Mouse (Mus musculus) heart, embryonic 12.5 days (tissue): ENCODE data around the gene Kdelc2. TPM values are rescaled to one million over a fixed set of nuclear protein-coding genes. Genes with fewer than 3 reads are reported as not detected.

Experiments used
- ATAC-seq: fragments of 200-750 bp; cut with Nextera tagmentation; 2 replicates; pipeline ENCODE4 v1.8.0; 2017; ENCODE audit warnings: moderate TSS enrichment, moderate library complexity; ENCODE audit not compliant: insufficient number of reproducible peaks, low FRiP score
- H3K27ac ChIP-seq: fragments of 300-500 bp; sonication (generic); 2 replicates; pipeline ENCODE4 v1.5.1; 2016; ENCODE audit warnings: mild to moderate bottlenecking, moderate library complexity; ENCODE audit not compliant: poor library complexity, severe bottlenecking
- H3K27me3 ChIP-seq: fragments of 300-500 bp; sonication (generic); replicated peaks from 2 replicates; pipeline ENCODE4 v1.6.1; 2016; ENCODE audit warnings: mild to moderate bottlenecking, moderate library complexity
- H3K36me3 ChIP-seq: fragments of 300-500 bp; sonication (generic); 2 replicates; pipeline ENCODE4 v1.6.1; 2016; ENCODE audit warnings: mild to moderate bottlenecking, moderate library complexity
- H3K4me1 ChIP-seq: fragments of 300-500 bp; sonication (generic); replicated peaks from 2 replicates; pipeline ENCODE4 v1.6.1; 2016; ENCODE audit warnings: mild to moderate bottlenecking
- H3K4me2 ChIP-seq: fragments of 300-500 bp; sonication (generic); 2 replicates; pipeline ENCODE4 v1.6.1; 2016; ENCODE audit warnings: mild to moderate bottlenecking, moderate library complexity
- H3K4me3 ChIP-seq: fragments of 300-500 bp; sonication (generic); 2 replicates; pipeline ENCODE4 v1.5.1; 2016; ENCODE audit warnings: mild to moderate bottlenecking
- H3K9ac ChIP-seq: fragments of 300-500 bp; sonication (generic); 2 replicates; pipeline ENCODE4 v1.6.1; 2016; ENCODE audit warnings: mild to moderate bottlenecking, moderate library complexity
- H3K9me3 ChIP-seq: fragments of 300-500 bp; sonication (generic); replicated peaks from 2 replicates; pipeline ENCODE4 v1.6.1; 2016; ENCODE audit warnings: mild to moderate bottlenecking, moderate library complexity
- WGBS: fragments of 180-500 bp; shearing (Covaris S2); methylation state at CpG from one replicate; pipeline ENCODE4 v1.1.7; 2016; 5-methylcytosine and 5-hydroxymethylcytosine counted together
- polyA plus RNA-seq: library from polyadenylated mRNA; unstranded; fragments of >200 nt; fragmentation: Nextera tagmentation; extraction: Ambion mirVana; gene quantifications from 2 replicates; pipeline ENCODE4 v1.2.1, GENCODE M21; 2016

The Kdelc2 gene
- polyA plus RNA-seq, 1 experiment from 2014 or later: 27.1 TPM

GRCm38 (mm10) chr9:53350331-53350730, 33.5 kb upstream of the Kdelc2 start:
- Histone ChIP-seq H3K4me3 (no peak overlapping the region), H3K27me3 (no peaks in the 10 kb centered on the region), H3K27ac (no peak overlapping the region), H3K36me3 (no peaks in the 10 kb centered on the region), H3K9me3 (0 out of 2 replicates have a peak, but pooled peaks cover 7% of the 10 kb centered on the region), H3K9ac (no peak overlapping the region), H3K4me1 (no peaks in the 10 kb centered on the region), H3K4me2 (no peak overlapping the region)
- ATAC-seq: no peak
- WGBS: 74% methylated on average over 2 of the region's 2 CpGs

- ATAC-seq: no peak
- 0 out of 2 replicates have a peak, but pooled peaks cover 7% of the 10 kb centered on the region for H3K9me3 ChIP-seq
- no peak overlapping the region for H3K4me3 ChIP-seq
- H3K4me1 ChIP-seq: no peaks in the 10 kb centered on the region
- no peaks in the 10 kb centered on the region for H3K27me3 ChIP-seq
- H3K4me2 ChIP-seq: no peak overlapping the region
- no peak overlapping the region for H3K9ac ChIP-seq
- 87% methylated on average over 6 of the region's 6 CpGs for WGBS
- no peak overlapping the region for H3K27ac ChIP-seq
- H3K36me3 ChIP-seq: no peaks in the 10 kb centered on the region
These were observed 31.9 kb upstream of the Kdelc2 start for GRCm38 (mm10) chr9:53351899-53352298.

- Histone ChIP-seq H3K4me3 (no peak overlapping the region), H3K27me3 (no peaks in the 10 kb centered on the region), H3K36me3 (no peaks in the 10 kb centered on the region), H3K9ac (no peak overlapping the region), H3K4me1 (no peaks in the 10 kb centered on the region), H3K27ac (no peak overlapping the region), H3K4me2 (no peak overlapping the region), H3K9me3 (0 out of 2 replicates have a peak, but pooled peaks cover 7% of the 10 kb centered on the region)
- 81% methylated on average over 5 of the region's 5 CpGs for WGBS
- no peak for ATAC-seq
These were observed 30.7 kb upstream of the Kdelc2 start for GRCm38 (mm10) chr9:53353161-53353560.

GRCm38 (mm10) chr9:53356219-53357155, 27.3 kb upstream of the Kdelc2 start:
- 47% methylated on average over 14 of the region's 14 CpGs for WGBS
- Histone ChIP-seq H3K4me3 (no peak overlapping the region), H3K9ac (no peak overlapping the region), H3K4me2 (no peak overlapping the region), H3K9me3 (no peaks in the 10 kb centered on the region), H3K27ac (no peak overlapping the region), H3K27me3 (no peaks in the 10 kb centered on the region), H3K36me3 (no peaks in the 10 kb centered on the region), H3K4me1 (no peaks in the 10 kb centered on the region)
- no peak for ATAC-seq

- H3K4me1 ChIP-seq: no peaks in the 10 kb centered on the region
- ATAC-seq: no peak
- H3K9ac ChIP-seq: no peak overlapping the region
- H3K9me3 ChIP-seq: no peaks in the 10 kb centered on the region
- H3K4me2 ChIP-seq: no peak overlapping the region
- WGBS: 24% methylated on average over 3 of the region's 3 CpGs
- no peaks in the 10 kb centered on the region for H3K27me3 ChIP-seq
- H3K36me3 ChIP-seq: no peaks in the 10 kb centered on the region
- H3K4me3 ChIP-seq: no peak overlapping the region
- H3K27ac ChIP-seq: no peak overlapping the region
These were observed 12.5 kb upstream of the Kdelc2 start for GRCm38 (mm10) chr9:53371339-53371738.

GRCm38 (mm10) chr9:53375907-53376306, 7.9 kb upstream of the Kdelc2 start:
- Histone ChIP-seq H3K4me1 (0 out of 2 replicates have a peak, but pooled peaks cover 4% of the 10 kb centered on the region), H3K9me3 (no peaks in the 10 kb centered on the region), H3K4me2 (no peak overlapping the region), H3K36me3 (no peaks in the 10 kb centered on the region), H3K27me3 (no peaks in the 10 kb centered on the region), H3K27ac (no peak overlapping the region; the same call in 1 of the 2 replicates), H3K4me3 (no peak overlapping the region), H3K9ac (no peak overlapping the region)
- WGBS: 59% methylated on average over 4 of the region's 4 CpGs
- no peak for ATAC-seq

- Histone ChIP-seq H3K27me3 (no peaks in the 10 kb centered on the region), H3K27ac (no peak overlapping the region), H3K36me3 (no peaks in the 10 kb centered on the region), H3K9me3 (no peaks in the 10 kb centered on the region), H3K4me3 (no peak overlapping the region), H3K4me2 (no peak overlapping the region), H3K9ac (no peak overlapping the region), H3K4me1 (0 out of 2 replicates have a peak, but pooled peaks cover 4% of the 10 kb centered on the region)
- no peak for ATAC-seq
- WGBS: 82% methylated on average over 13 of the region's 13 CpGs
These were observed 7.0 kb upstream of the Kdelc2 start for GRCm38 (mm10) chr9:53376820-53377219.

GRCm38 (mm10) chr9:53377597-53377996, 6.2 kb upstream of the Kdelc2 start:
- ATAC-seq: no peak
- Histone ChIP-seq H3K4me1 (0 out of 2 replicates have a peak, but pooled peaks cover 4% of the 10 kb centered on the region), H3K4me3 (no peak overlapping the region), H3K4me2 (no peak overlapping the region), H3K27me3 (no peaks in the 10 kb centered on the region), H3K9ac (no peak overlapping the region), H3K27ac (no peak overlapping the region), H3K36me3 (no peaks in the 10 kb centered on the region), H3K9me3 (no peaks in the 10 kb centered on the region)
- 45% methylated on average over 5 of the region's 5 CpGs for WGBS

- H3K36me3 ChIP-seq: no peaks in the 10 kb centered on the region
- H3K4me2 ChIP-seq: no peak overlapping the region
- no peak for ATAC-seq
- no peaks in the 10 kb centered on the region for H3K9me3 ChIP-seq
- no peak overlapping the region for H3K27ac ChIP-seq
- 82% methylated on average over 3 of the region's 3 CpGs for WGBS
- no peak overlapping the region for H3K9ac ChIP-seq
- 0 out of 2 replicates have a peak, but pooled peaks cover 4% of the 10 kb centered on the region for H3K4me1 ChIP-seq
- H3K4me3 ChIP-seq: no peak overlapping the region
- H3K27me3 ChIP-seq: no peaks in the 10 kb centered on the region
These were observed 5.7 kb upstream of the Kdelc2 start for GRCm38 (mm10) chr9:53378171-53378570.

GRCm38 (mm10) chr9:53380595-53380994, 3.2 kb upstream of the Kdelc2 start:
- Histone ChIP-seq H3K27ac (no peak overlapping the region), H3K4me3 (no peak overlapping the region), H3K9me3 (no peaks in the 10 kb centered on the region), H3K4me2 (no peak overlapping the region), H3K27me3 (no peaks in the 10 kb centered on the region), H3K36me3 (no peaks in the 10 kb centered on the region), H3K4me1 (0 out of 2 replicates have a peak, but pooled peaks cover 4% of the 10 kb centered on the region), H3K9ac (no peak overlapping the region)
- no peak for ATAC-seq
- 52% methylated on average over 2 of the region's 2 CpGs for WGBS

- H3K4me1 ChIP-seq: 0 out of 2 replicates have a peak, but pooled peaks cover 4% of the 10 kb centered on the region
- 81% methylated on average over 5 of the region's 5 CpGs for WGBS
- H3K4me3 ChIP-seq: no peak overlapping the region
These were observed 2.7 kb upstream of the Kdelc2 start for GRCm38 (mm10) chr9:53381113-53381615.

More at GRCm38 (mm10) chr9:53381113-53381615, 2.7 kb upstream of the Kdelc2 start:
- Histone ChIP-seq H3K4me2 (no peak overlapping the region), H3K27ac (no peak overlapping the region), H3K36me3 (no peaks in the 10 kb centered on the region), H3K27me3 (no peaks in the 10 kb centered on the region), H3K9ac (no peak overlapping the region), H3K9me3 (no peaks in the 10 kb centered on the region)
- ATAC-seq: no peak
